Mouse (Mus musculus) E14TG2a.4 (cell line): ENCODE results near the gene Nos1ap.

Source experiments
- CTCF ChIP-seq: conservative IDR thresholded peaks from 2 replicates; pipeline ENCODE4 v1.5.1; 2014; ENCODE audit warnings: low read length
- NANOG ChIP-seq: IDR thresholded peaks from 2 replicates; pipeline ENCODE4 v1.6.1; 2014; ENCODE audit warnings: borderline replicate concordance, low read length, mixed read lengths
- POU5F1 ChIP-seq: IDR thresholded peaks from 2 replicates; pipeline ENCODE4 v1.6.1; 2014; ENCODE audit warnings: low read length, borderline replicate concordance

- TF ChIP-seq CTCF, result no peak
- TF ChIP-seq POU5F1, result no peak
- no peak for TF ChIP-seq NANOG
These were observed 89.8 kb downstream of the Nos1ap start for GRCm38 (mm10) chr1:170499891-170500290.
